Mouse (Mus musculus) lung, postnatal 4 days (tissue): ENCODE results near the gene H6pd.

Source experiments
- DNase-seq, 2 experiments: peaks; one replicate each; pipeline ENCODE4 v3.0.0; 2021

Gene H6pd

GRCm38 (mm10) chr4:150019741-150020380 lies 11.0 kb upstream of the H6pd start:
- DNase-seq, result no peak

GRCm38 (mm10) chr4:150015436-150015835 lies 6.6 kb upstream of the H6pd start:
- DNase-seq, result no peak

- DNase-seq, result no peak
Observed at GRCm38 (mm10) chr4:150014378-150015091, 5.7 kb upstream of the H6pd start.

- no peak for DNase-seq
Observed at GRCm38 (mm10) chr4:150013805-150014204, 5.0 kb upstream of the H6pd start.

- no peak for DNase-seq
Observed at GRCm38 (mm10) chr4:150013186-150013690, 4.4 kb upstream of the H6pd start.

- DNase-seq, result no peak
Observed at GRCm38 (mm10) chr4:150012322-150012723, 3.5 kb upstream of the H6pd start.

- peak in 1 of 2 experiments; percentile 20 for DNase-seq
Observed at GRCm38 (mm10) chr4:150011564-150012321, 2.9 kb upstream of the H6pd start.

GRCm38 (mm10) chr4:150010054-150010730 lies 1.4 kb upstream of the H6pd start:
- DNase-seq, result no peak

- no peak for DNase-seq
Observed at GRCm38 (mm10) chr4:150009587-150009930, 736 bp upstream of the H6pd start.

GRCm38 (mm10) chr4:150008325-150008852 lies 434 bp downstream of the H6pd start:
- peak; percentile 91 to 94 for DNase-seq

- DNase-seq, result peak; percentile 41 to 77
Observed at GRCm38 (mm10) chr4:150007444-150007843, 1.4 kb downstream of the H6pd start.

- DNase-seq, result no peak
Observed at GRCm38 (mm10) chr4:150006991-150007390, 1.8 kb downstream of the H6pd start.

- DNase-seq, result peak in 1 of 2 experiments; percentile 18
Observed at GRCm38 (mm10) chr4:150006122-150006854, 2.5 kb downstream of the H6pd start.

GRCm38 (mm10) chr4:150005231-150005630 lies 3.6 kb downstream of the H6pd start:
- peak in 1 of 2 experiments; percentile 39 for DNase-seq

- DNase-seq, result peak in 1 of 2 experiments; percentile 23
Observed at GRCm38 (mm10) chr4:150003641-150004040, 5.2 kb downstream of the H6pd start.

- DNase-seq, result peak; percentile 68 to 81
Observed at GRCm38 (mm10) chr4:150003021-150003580, 5.7 kb downstream of the H6pd start.

GRCm38 (mm10) chr4:150002021-150002528 lies 6.7 kb downstream of the H6pd start:
- peak in 1 of 2 experiments; percentile 52 for DNase-seq

- DNase-seq, result peak in 1 of 2 experiments; percentile 51
Observed at GRCm38 (mm10) chr4:150001221-150001860, 7.5 kb downstream of the H6pd start.

- DNase-seq, result no peak
Observed at GRCm38 (mm10) chr4:149999931-150000555, 8.8 kb downstream of the H6pd start.

GRCm38 (mm10) chr4:149999510-149999900 lies 9.3 kb downstream of the H6pd start:
- peak in 1 of 2 experiments; percentile 19 for DNase-seq
